Mouse (Mus musculus): ENCODE data around the gene Metap1d.

Gene Metap1d

GRCm38 (mm10) chr2:71545882-71546639 is 93.0 kb downstream of the Metap1d start:
- peak; percentile 20 for DNase-seq

DNA sequence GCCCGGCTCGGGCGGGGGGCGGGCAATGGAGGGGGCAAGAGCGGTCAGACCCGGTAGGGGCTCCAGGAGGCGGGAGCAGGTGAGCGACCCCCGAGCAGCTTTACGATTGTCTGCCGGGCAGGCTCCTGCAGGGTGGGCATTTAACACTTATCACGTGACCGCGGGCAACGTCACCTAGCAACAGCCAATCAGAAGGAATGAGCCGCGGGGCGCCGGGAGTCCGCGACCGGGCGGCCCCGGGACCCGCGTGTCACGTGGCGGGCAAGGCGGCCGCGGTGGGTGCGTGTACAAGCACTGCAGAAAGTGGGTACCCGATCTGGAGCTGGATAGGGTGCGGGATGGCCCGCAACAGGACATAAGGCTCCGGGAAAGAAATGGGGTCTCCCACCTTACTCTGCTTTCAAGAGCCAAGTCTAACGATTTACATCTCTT is 93.6 kb downstream of the Metap1d start, which contains the start of gene Dlx2:
Dlx2 (minus strand) TSS at position 115 of the 432 bp plus-strand sequence.
- DNase-seq: peak; percentile 16

DNA sequence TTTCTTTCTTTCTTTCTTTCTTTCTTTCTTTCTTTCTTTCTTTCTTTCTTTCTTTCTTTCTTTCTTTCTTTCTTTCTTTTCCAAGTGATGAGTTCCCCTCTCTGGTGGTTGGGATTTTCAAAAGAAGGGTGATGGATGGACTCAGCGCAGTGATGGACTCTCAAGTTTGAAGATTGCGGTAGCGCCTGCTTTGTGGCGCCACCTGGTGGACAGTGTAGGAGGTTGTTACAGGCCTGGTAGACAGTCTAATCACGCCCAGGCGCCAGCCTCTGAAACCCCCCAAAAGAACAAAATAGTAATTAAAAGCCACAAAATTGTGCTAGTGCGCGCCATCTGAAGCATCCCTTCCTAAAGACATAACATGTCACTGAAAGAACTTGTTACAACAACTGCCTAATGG is 94.8 kb downstream of the Metap1d start:
- peak; percentile 25 for DNase-seq

- no peak for DNase-seq
These were observed 97.3 kb downstream of the Metap1d start for GRCm38 (mm10) chr2:71550330-71550729.

GRCm38 (mm10) chr2:71551704-71552103 is 98.6 kb downstream of the Metap1d start:
- DNase-seq: no peak

- DNase-seq: no peak
These were observed 103.0 kb downstream of the Metap1d start for GRCm38 (mm10) chr2:71556071-71556470.

- DNase-seq: no peak
These were observed 113.4 kb downstream of the Metap1d start for GRCm38 (mm10) chr2:71566466-71566865.

DNA sequence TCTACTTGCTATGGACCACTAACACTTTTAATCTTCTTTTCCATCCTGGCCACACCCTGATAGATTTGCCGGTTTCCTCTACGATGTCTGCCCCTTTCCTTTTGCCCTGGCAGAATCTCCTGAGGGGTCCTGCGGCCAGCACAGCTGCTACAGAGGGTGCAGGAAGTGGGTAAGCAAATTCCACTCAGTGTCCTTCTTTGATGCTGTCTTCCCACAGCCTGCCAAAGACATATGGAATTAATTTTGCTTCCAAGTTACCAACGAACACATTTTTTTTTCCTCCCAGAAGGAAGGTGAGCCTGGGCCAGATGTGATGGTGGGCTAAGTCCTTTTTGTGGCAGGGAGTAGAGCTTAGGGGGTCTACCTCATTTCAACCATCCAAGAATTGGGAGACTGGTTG is 120.7 kb downstream of the Metap1d start:
- no peak for DNase-seq
